Mouse (Mus musculus): Measurements from ENCODE around the gene Snrnp70.
A peak's percentile ranks its signal among the peaks of the same experiment; 100 is the strongest.
"Not testable (repeated sequence)": the region's sequence is repeated elsewhere in the genome, so short reads cannot be mapped to it uniquely, and the experiment has no call there.

The Snrnp70 gene

DNA sequence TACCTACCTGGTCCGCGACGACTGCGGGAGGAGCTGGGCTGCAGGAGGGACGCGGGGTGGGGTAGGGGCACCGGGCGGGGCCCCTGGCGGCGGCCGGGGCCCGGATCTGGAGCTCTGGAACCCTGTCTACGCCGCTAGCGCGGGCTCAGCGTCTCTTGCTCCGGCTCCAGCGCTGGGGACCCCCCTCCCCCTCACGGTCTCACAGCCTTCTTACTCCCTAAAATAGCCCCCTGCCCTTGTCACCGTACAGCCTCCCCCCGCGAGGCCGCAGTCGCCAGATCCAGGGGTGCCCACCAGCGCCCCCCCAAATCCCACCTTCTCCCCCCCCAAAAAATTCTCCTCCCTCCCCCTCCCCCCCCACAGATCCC lies 28.9 kb downstream of the Snrnp70 start, which contains the start of gene Ppfia3:
Gene Ppfia3 (minus strand): TSS at position 368 of the 368 bp plus-strand sequence.
- no peak for DNase-seq

DNA sequence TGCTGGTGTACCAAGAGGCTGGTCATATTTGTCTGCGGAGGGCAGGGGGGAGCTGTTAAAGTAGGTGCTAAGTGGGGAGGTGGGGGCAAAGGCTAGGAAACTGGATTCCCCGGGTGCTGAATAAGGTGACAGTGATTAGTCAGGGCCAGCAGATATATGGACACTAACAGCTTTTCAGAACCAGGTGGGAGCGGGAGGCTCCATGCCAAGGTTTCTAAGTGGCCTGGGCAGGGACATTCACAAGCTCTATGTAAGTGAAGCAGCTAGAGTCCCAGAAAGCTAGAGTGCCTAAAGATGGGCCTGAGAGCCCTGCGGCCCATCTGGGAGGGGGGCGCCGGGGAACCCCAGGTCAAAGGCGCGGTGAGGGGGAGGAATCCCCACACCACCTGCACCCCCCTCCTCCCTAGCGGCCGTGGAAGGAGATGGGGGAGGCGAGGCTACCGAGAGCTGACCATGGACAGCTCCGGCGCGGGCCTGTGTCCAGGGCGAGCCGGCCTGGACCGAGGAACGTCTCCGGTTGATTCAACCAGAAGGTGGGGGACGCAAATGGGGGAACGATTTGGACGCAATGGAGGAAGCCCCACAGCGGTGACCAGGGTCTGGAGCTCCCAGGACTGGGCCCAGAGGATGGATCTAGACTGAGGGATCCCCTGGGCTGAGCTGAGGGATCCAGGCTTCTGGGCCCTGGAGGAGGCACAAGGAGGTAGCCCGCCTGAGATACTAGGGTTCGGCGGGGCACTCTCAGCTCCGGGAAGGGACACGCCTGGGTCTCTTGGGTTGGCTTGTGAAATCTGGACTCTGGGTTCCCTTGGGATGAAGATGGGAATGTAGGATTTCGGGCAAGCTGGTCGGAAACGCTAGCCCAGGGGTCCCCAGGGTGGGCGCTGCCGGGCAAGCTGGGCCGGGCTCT lies 29.5 kb downstream of the Snrnp70 start:
- no peak for DNase-seq

DNA sequence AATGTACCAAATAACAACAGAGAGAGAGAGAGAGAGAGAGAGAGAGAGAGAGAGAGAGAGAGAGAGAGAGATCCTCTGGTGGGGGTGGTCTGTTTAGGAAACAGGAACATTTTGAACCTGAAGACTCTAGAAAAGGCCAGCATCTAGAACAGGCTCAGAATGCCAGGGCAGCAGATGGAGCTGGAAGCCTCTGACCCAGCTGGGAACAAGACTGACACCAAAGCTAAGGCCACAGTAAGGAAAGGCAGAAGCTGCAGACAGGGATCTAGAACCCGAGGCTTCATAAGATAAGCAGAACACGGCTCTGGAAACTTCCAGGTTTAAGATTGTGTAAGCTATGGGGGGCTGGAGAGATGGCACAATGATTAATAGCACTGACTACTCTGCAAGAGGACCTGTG lies 31.6 kb downstream of the Snrnp70 start:
- DNase-seq: no peak

DNA sequence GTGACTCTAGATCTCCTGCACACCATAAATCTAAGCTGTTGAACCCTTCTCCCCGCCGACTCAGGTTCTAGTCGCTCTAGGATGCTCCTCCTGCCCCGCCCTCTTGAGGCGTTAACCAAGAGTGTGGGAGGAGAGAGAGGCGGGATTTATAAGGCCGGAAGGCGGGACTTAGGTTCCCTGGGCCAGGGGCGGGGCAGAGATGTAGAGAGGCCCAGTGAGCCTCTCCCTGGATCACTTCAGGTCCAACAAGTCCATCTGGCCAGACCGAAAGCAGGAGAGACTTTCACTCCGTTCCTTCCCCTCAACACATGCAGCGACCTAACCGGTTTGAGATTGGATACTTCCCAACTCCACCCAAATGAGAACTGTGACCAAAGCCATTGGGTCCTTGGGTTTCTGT lies 32.7 kb downstream of the Snrnp70 start:
- no peak for DNase-seq

DNA sequence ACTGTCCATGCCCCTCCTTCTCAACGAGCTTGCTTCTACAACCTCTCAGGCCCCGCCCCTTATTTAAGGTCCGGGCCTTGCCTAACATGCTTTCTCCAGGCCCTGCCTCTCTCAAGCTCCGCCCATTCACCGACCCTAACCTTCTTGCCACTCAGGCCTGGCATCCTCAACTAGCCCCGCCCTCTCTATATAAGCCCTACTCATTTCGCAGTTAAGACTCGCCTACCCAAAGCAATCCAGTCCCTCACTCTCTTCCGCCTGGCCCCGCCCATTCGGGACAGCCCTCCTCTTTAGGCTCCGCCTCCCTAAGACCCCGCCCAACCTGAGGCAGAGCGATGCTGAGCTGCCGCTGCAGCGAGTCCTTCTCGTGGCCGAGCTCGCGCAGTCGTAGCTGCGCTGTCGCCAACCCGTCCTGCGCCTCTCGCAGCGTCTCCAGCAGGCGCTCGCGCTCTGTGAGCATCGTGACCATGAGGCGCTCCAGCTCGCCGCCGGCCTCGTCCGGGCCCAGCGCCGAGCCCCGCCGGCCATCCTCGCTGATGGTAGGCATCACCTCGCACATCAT lies 34.2 kb downstream of the Snrnp70 start:
- peak; percentile 78 for DNase-seq

DNA sequence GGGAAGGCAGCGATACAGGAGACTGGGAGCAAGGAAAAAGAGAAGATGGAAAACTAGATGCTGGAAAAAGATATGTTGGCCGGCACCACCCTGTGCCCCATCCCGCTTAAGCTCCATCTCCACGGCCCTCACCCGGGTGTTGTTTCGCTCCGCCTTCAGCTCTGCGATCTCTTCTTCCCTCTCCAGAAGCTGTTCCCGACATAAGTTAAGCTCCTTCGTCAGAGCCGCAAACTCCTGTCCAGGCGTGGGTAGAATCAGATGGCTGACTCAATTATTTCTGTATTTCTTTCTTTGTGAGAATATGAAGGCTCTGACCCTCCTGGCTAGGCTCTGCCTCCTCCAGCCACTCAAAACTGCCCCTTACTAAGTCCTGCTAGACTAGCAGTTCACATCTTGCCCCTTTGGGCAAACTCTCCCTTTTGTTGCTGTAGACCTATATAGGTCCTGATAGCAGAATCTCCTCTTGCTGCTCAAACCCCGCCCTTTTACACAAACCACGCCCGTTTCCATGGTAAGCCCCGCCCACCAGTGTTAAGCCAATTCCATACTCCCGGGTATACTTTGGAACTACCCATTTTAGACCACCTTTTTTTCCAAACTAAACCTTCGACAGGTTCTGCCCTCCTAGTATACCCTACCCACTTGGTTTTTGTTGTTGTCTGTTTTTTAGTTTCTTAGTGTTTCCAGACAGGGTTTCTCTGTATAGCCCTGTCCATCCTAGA lies 35.0 kb downstream of the Snrnp70 start:
- no peak for DNase-seq

DNA sequence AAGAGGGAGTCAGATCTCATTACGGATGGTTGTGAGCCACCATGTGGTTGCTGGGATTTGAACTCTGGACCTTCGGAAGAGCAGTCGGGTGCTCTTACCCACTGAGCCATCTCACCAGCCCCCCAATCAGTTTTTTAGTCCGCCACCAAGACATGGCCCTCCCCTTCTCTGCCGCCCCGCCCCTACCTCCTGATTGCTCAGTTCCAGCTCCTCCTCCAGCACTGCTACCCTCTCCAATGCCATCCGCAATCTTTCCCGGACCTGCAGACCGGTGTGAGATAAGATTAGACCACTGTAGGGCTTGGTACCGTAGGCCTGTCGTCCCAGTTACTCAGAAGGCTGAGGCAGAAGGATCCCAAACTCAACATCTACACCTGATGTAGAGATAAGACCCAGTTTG lies 36.5 kb downstream of the Snrnp70 start:
- not testable (repeated sequence) for DNase-seq

DNA sequence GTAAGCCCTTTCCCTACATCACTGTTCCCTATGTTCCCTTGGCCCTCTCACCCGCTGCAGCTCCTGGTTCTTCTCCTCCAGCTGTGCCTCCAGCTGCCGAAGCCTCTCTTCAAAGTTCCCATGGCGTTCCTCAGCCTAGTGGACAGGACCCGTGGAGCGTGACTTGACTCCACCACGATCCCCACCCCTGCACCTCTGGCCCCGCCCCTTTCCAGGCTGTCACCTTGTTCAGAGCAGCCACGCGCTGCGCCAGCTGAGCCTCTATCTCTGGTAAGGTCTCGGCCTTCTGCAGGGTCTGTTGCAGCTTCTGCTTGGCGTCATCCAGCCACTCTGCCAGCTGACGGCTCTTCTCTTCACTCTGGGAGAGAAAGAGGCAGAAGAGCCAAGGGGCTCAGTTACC lies 39.5 kb downstream of the Snrnp70 start:
- DNase-seq: no peak

DNA sequence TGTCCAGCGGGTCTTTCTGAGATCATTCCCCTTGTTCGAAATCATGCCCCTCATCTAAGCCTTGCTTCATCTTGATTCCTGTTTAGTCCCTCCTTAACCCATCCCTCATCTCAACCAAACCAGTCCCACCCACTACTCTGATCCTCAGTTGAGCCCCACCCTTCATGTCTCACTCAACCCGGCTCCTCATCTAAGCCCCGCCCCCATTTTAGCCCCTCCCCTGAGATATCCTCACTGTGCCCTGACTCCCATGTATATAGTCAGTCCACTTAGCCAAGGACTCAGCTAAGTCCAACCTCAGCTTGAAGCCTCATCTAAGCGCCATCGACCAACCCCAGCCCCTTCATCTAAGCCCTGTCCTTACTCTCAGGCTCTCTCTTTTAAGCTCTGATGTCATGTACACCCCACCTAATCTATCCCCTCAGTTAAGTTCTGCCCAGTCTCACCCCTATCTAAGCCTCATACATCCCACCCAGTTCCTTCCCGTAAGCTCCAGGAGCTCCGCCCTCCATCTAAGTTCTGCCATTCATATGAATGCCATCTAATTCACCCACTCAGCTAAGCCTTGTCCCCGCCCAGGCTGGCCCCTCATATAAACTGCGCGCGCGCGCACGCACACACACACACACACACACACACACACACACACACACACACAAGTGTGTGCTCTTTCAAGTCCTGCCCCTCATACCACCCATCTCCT lies 40.1 kb downstream of the Snrnp70 start:
- DNase-seq: no peak

DNA sequence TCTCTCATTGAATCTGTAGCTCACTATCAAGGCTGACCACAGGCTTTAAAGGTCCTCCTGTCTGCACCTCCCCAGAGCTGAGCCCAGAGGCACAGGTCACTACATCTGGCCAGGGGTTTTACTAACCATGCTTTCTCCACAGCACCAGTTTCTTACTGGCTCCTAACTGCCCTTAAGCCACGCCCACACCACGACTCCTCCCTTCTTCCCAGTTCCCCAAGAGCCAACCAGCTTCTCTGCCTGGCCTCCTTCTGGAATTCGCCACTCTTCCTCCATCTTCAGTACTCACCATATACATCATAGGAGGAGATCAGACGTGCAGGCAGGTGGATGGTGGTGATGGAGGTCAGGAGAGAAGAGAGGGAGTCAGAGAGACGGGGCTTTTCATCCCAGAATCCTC lies 42.5 kb downstream of the Snrnp70 start:
- no peak for DNase-seq

DNA sequence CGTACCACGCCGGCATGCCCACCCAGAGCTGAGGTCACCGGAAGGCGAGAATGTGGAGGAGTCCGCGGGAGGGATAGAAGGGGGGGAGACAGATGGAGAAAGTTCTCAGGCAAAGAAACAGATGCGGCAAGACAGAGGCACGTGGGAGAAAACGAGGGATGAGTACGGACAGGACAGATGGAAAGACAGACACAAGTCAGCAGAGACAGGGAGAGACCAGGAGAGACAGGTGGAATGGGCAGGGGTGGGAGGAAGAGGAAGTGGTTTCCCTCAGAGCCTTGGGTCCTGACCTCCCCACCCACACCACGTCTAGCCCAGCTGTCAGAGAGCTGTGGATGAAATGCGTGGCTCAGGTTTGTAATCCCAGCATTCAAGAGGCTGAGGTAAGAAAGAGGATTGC lies 48.6 kb downstream of the Snrnp70 start:
- DNase-seq: no peak

DNA sequence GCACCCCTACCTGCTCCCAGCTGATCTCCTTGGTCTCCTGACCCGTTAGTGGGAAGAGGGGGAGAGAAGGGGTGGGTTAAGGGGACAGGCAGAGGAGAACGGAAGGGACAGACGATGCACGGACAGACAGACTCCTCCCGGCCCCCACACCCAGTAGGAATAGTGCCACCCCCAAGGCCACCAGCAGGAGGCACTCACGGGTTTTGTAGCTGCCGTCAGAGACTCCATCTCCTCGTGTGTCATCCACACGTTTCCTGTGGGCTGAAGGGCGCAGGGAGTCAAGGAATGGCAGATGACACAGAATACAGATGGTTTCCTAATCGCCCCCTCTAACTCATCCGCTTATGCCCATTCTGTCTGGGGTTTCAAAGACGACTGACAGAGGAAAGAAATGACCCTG lies 52.0 kb downstream of the Snrnp70 start:
- peak; percentile 32 for DNase-seq

DNA sequence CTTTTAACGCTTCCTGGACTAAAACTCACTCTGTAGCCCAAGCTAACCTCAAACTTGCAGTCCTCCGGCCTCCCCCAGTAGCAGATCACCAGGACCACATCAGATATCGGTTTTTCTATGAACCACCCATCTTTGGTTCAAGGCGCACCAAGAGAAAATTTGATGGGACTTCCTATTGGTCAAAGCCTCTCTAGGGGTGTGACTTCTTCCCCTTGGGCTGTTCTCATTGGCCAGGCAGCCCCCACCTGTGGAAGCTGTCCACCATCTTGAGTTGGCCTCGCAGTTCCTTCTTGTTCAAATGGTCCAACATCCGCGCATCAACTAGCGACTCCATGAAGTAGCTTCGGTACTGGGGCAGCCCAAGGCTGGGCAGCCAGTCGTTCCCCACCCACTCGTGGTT lies 53.5 kb downstream of the Snrnp70 start:
- DNase-seq: no peak

DNA sequence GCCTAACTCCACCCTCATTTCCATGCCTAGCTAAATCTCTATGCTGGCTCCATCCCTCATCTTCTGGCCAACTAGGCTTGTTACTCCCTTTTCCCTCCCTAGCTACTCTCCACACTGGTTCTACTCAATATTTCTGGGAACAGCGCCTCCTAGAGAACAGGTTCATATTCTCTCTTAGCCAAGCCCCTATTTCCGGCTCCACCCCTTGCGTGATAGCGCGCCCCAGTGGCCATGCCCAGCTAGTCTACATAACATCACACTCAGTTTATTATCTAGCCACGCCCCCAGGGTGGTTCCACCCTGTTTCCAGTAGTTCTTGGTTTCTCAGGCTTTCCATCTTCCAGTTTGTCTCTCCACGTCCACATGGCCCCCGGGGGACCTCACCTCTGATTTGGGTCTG lies 54.2 kb downstream of the Snrnp70 start:
- DNase-seq: peak; percentile 82

DNA sequence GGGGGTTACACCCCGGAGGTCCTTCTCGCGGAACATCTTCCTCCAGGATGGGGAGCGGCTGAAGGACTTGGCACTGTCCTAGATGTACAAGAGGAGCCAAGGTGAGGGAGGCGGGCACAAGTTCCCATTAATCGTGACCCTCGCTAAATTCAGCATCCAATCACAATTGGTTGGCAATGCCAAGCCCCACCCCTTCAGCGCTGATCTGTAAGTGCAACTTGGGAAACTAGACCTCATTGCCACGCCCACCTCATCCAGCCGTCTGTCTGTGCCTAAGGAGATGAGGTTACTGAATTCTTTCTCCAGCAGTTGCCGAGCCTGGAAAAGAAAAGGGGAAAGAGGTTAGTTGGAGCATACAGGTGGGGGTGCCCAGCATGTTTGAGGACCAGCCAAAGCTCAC lies 54.9 kb downstream of the Snrnp70 start:
- DNase-seq: no peak

DNA sequence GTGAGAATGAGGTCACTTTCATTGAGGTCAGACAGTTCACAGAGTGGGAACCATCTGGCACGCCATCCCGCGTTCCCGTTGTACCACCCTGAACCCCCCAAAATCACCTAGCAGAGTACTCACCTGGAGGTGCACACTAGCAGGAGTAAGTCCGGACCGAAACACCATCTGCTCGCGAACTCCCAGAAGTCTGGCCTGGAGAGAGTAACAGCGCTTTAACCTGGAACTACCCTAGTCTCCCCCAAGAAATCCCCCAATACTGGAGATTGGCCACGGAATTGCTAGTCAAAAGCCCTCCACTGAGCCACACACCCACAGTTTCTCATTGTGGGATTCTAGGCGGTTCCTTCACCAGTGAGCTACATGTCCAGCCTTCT lies 55.5 kb downstream of the Snrnp70 start:
- no peak for DNase-seq

DNA sequence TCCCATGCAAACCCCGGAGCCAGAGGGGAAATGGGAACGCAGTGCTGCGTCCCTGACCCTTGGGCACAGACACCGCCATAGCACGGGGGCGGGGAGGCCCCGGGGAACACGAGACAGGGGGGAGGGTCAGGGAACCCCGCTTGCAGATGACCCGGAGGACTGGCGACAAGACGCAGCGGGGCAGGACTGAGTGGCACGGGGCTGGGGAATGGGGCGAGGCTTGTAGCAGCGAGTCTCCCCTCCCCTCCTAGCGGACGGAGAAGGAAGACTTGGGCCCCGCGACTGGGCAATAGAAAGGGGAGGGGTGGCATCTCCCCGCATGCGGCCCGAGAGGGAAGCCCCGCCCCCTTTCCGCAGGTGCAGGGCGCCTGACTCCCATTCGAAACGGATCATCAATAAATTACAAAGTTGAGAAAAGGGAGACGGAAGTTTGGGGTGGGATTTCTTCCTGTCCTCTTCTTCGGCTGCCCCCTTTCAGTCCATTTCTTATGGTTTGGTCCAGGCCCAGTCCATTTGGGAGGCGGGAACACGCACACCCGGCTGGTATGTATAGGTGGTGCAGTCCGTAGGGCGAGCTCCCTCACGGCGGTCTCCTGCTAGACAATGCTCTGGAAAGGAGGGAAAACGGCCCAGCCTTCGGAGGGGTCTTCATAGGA lies 56.0 kb downstream of the Snrnp70 start:
- peak; percentile 64 for DNase-seq

DNA sequence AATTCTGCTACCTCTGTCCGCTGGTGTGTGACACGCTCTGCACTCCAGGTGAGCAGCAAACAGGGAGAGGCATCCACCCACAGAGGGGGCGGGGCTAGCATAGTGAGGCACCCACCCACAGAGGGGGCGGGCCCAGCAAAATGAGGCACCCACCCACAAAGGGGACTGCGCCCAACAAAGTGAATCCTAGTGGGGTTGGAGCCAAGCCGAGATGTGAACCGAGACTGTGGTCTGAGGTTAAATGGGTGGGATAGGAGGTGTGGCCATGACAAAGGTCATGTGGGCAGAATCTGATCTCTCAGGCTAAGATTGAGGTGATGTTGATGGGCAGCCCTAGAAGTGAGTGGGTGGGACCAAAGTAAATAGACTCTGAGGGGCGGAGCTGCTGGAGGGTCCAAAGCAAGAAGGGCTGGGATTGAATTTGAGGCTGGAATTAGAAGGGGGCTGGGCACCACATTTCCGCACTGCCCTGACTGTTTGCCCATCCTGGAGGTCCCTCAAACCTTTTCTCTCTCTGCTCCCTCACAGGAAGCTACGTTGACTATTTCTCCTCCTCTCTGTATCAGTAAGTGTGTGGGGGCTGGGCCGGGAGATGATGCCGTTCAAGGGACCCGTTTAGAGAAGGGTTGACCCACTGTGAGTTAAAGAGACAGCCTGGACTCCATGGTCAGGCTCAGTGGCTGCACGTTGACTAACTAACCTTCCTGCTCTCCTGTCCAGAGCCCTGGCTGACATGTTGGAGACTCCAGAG lies 57.2 kb downstream of the Snrnp70 start:
- peak; percentile 49 for DNase-seq

DNA sequence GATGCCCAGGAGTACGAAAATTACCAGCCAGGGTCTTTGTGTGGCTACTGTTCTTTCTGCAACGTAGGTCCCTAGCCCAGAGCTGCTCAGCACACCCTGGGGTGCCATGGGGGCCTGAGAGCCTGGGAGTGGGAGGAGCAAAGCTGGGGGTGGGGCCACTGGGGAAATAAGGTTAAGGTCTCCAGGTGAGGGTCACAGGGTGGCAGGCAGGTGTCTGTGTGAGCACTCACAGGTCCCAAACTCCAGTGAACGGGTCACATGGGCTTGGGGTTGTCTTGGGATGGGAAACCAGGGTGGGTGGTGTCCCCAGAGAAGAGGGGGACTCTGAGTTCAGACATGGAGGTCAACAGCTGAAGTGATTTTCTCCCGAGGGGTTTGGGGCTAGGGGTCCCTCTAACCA lies 58.1 kb downstream of the Snrnp70 start:
- peak; percentile 14 for DNase-seq

DNA sequence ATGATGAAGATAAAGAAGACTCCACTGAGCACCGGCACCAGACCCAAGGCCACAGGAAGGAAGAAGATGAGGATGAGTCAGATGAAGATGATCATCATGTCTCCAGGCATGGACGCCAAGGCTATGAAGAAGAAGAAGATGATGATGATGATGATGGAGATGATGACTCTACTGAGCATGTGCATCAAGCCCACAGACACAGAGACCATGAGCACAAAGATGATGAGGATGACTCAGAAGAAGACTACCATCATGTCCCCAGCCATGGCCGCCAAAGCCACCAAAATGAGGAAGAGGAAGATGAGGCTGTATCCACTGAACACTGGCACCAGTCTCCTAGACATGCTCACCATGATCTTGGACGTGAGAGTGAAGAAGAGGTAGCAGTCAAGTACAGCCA lies 59.2 kb downstream of the Snrnp70 start:
- no peak for DNase-seq

DNA sequence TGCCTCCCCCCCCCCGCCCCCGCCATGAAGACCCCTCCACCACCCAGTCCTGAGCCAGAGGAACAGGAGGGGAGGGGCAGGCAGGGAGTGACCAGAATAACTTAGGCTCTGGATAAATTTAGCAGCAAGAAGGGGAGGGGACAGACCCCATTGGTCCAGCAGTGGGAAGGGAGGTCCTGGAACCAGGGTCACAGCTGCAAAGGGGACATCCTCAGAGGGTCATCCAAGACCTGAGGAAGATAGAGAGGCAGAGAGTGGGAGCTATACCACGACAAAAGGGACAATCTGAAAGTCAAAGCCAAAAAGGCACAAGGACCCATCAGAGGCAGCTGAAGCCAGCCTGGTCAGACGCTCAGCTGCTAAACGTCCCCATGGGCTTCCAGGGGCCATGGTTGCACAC lies 60.5 kb downstream of the Snrnp70 start, which contains the start of gene Hrc:
Gene Hrc (plus strand): TSS at position 235 of the 400 bp plus-strand sequence.
- DNase-seq: no peak

DNA sequence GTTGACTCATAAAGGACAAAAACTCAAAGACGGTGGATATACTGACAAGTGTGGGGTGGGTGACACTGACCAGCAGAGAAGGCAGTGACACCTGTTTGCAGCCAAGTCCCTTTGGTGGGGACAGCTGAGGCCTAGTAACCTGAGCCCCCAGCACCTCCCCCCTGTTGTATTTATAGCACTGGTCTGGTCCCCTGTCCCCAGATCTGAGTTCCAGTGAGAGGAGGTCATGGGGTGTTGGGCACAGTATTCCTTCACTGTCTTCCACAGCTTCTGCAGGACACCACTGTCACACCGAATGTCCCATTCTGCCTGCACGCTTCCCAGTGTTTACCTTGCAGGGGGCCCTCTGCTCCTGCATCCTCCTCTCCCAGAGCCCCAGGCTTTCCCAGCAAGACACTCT lies 60.9 kb downstream of the Snrnp70 start:
- no peak for DNase-seq

All from right cerebral cortex, postnatal 4 days (tissue).